ENCODE assay signal across 8 mouse cellular contexts in genomic region chr9:48760449-48761174, GRCm38 (mm10).
DNase-seq lines count a peak whose midpoint lies in the region; ATAC-seq and TF ChIP-seq lines count a peak whose summit lies in the region.

No protein-coding gene starts in this region.

- H3K9ac ChIP-seq in forebrain, postnatal 0 days: no peak overlapping the region
- no peak overlapping the region for H3K9ac ChIP-seq in lung, embryonic 14.5 days

- no peak for TF ChIP-seq CTCF in forebrain, postnatal 0 days (IDR thresholded peaks at IDR 0.05; ENCODE audit: low read depth)
- TF ChIP-seq CTCF in lung, embryonic 14.5 days (IDR thresholded peaks at IDR 0.05; ENCODE audit: low read depth): no peak

- no peak overlapping the region for H3K4me2 ChIP-seq in forebrain, postnatal 0 days (ENCODE audit: low read depth)
- peak overlapping the region; percentile 36 for H3K4me2 ChIP-seq in lung, embryonic 14.5 days

- H3K27ac ChIP-seq in forebrain, postnatal 0 days (ENCODE audit: low read depth, low read length): peak overlapping the region; percentile 55
- peak overlapping the region; percentile 61 for H3K27ac ChIP-seq in lung, embryonic 14.5 days (ENCODE audit: low read depth)

- intact Hi-C loops in heart, postnatal 10 days (cut with DNase I): no loop called here

- no peaks in the 10 kb centered on the region for H3K36me3 ChIP-seq in forebrain, postnatal 0 days (ENCODE audit: insufficient read depth)
- no peaks in the 10 kb centered on the region for H3K36me3 ChIP-seq in lung, embryonic 14.5 days (ENCODE audit: insufficient read depth)

- ATAC-seq in forebrain, postnatal 0 days: peak; percentile 83
- ATAC-seq in lung, embryonic 14.5 days (ENCODE audit: insufficient read depth): peak; percentile 96
- no peak for ATAC-seq in inflammation-experienced regulatory T-cells, adult 6 months

- H3K4me1 ChIP-seq in forebrain, postnatal 0 days (ENCODE audit: insufficient read depth): peaks cover 7% of the 10 kb centered on the region
- H3K4me1 ChIP-seq in lung, embryonic 14.5 days (ENCODE audit: insufficient read depth): peaks cover 20% of the 10 kb centered on the region

- no peak overlapping the region for H3K4me3 ChIP-seq in forebrain, postnatal 0 days (ENCODE audit: low read depth, low read length)
- no peak overlapping the region for H3K4me3 ChIP-seq in lung, embryonic 14.5 days (ENCODE audit: low read depth, low read length)

- no peaks in the 10 kb centered on the region for H3K27me3 ChIP-seq in forebrain, postnatal 0 days (ENCODE audit: insufficient read depth, low read length)
- H3K27me3 ChIP-seq in lung, embryonic 14.5 days (ENCODE audit: insufficient read depth, low read length): no peaks in the 10 kb centered on the region

- 31% methylated on average over 13 of the region's 13 CpGs for WGBS in forebrain, postnatal 0 days
- 6% methylated on average over 13 of the region's 13 CpGs for WGBS in lung, embryonic 14.5 days

- H3K9me3 ChIP-seq in forebrain, postnatal 0 days (ENCODE audit: low read length): no peaks in the 10 kb centered on the region
- no peaks in the 10 kb centered on the region for H3K9me3 ChIP-seq in lung, embryonic 14.5 days (ENCODE audit: low read depth, low read length)

- DNase-seq in spleen, adult 18-20 months: peak; percentile 8 to 11
- no peak for DNase-seq in spleen, adult 12 weeks (ENCODE audit: low spot score)
- DNase-seq in forebrain, postnatal 0 days: peak; percentile 77
- DNase-seq in heart, postnatal 10 days: peak; percentile 77 to 81
- peak; percentile 77 to 83 for DNase-seq in kidney, postnatal 4 days
- peak; percentile 98 for DNase-seq in lung, embryonic 14.5 days
- peak; percentile 83 to 89 for DNase-seq in right cerebral cortex, postnatal 10 days (ENCODE audit: low spot score in 2 of 2)
